13 mouse cellular contexts compared by ENCODE assay signal in genomic region chr13:102599602-102600001, GRCm38 (mm10).
A peak's percentile ranks its signal among the peaks of the same experiment; 100 is the strongest.
DNase-seq lines count a peak whose midpoint lies in the region; ATAC-seq and TF ChIP-seq lines count a peak whose summit lies in the region.
"Had no signal": no experiment of that assay in that cellular context is flagged by ENCODE, and none has a peak within 500 bp of the region (broad histone marks: within the 10 kb centered on the region; RNA-seq: fewer than 3 reads in every experiment).

No protein-coding gene starts in this region.

- TF ChIP-seq CTCF in hindbrain, postnatal 0 days (IDR thresholded peaks at IDR 0.05; ENCODE audit: low read depth), result no peak

- DNase-seq in hindbrain, embryonic 10.5 days (ENCODE audit: low spot score), result no peak
- peak; percentile 88 for DNase-seq in MN1 (ENCODE audit: low spot score)
- DNase-seq in hindbrain, postnatal 0 days (ENCODE audit: low spot score), result peak; percentile 1
- DNase-seq in frontal cortex, adult 2 months (ENCODE audit: extremely low spot score in 1 of 2, low spot score in 1 of 2), result no peak
- DNase-seq in layer of hippocampus, adult 11-12 months (ENCODE audit: low spot score), result no peak
- DNase-seq: adrenal gland, adult 2 months; B cell, adult 2 months; gastrocnemius, postnatal 25 days; lung, postnatal 14 days had no signal

- no peaks in the 10 kb centered on the region for H3K27me3 ChIP-seq in forebrain, embryonic 15.5 days
- no peaks in the 10 kb centered on the region for H3K27me3 ChIP-seq in forebrain, embryonic 13.5 days
- no peaks in the 10 kb centered on the region for H3K27me3 ChIP-seq in hindbrain, embryonic 13.5 days
- H3K27me3 ChIP-seq in hindbrain, embryonic 10.5 days (ENCODE audit: insufficient read depth, poor library complexity, severe bottlenecking), result no peaks in the 10 kb centered on the region
- H3K27me3 ChIP-seq in hindbrain, postnatal 0 days (ENCODE audit: insufficient read depth, low read length), result no peaks in the 10 kb centered on the region
- H3K27me3 ChIP-seq: liver, embryonic 12.5 days had no signal

- ATAC-seq in forebrain, embryonic 15.5 days (replicated peaks), result peak; percentile 53; the same call in 1 of the 2 replicates
- ATAC-seq in forebrain, embryonic 13.5 days, result no peak
- 0 out of 2 replicates have a peak, but pooled peaks have one; percentile 43 for ATAC-seq in hindbrain, embryonic 13.5 days (ENCODE audit: low FRiP score)
- no peak for ATAC-seq in hindbrain, postnatal 0 days
- ATAC-seq: liver, embryonic 12.5 days had no signal

- 56% methylated on average over 3 of the region's 3 CpGs for WGBS in forebrain, embryonic 15.5 days
- 67% methylated on average over 3 of the region's 3 CpGs for WGBS in forebrain, embryonic 13.5 days
- WGBS in hindbrain, embryonic 13.5 days, result 51% methylated on average over 3 of the region's 3 CpGs
- WGBS in hindbrain, embryonic 10.5 days, result 68% methylated on average over 3 of the region's 3 CpGs
- 40% methylated on average over 3 of the region's 3 CpGs for WGBS in hindbrain, postnatal 0 days

- H3K4me1 ChIP-seq in forebrain, embryonic 15.5 days, result no peaks in the 10 kb centered on the region
- no peaks in the 10 kb centered on the region for H3K4me1 ChIP-seq in forebrain, embryonic 13.5 days
- H3K4me1 ChIP-seq in hindbrain, embryonic 13.5 days (replicated peaks), result 0 out of 2 replicates have a peak, but pooled peaks cover 4% of the 10 kb centered on the region
- peaks cover 10% of the 10 kb centered on the region for H3K4me1 ChIP-seq in hindbrain, embryonic 10.5 days (replicated peaks)
- H3K4me1 ChIP-seq in hindbrain, postnatal 0 days (ENCODE audit: insufficient read depth, low read length), result no peaks in the 10 kb centered on the region
- H3K4me1 ChIP-seq: liver, embryonic 12.5 days had no signal

- H3K27ac ChIP-seq in forebrain, embryonic 15.5 days (replicated peaks), result no peak overlapping the region
- no peak overlapping the region for H3K27ac ChIP-seq in forebrain, embryonic 13.5 days
- H3K27ac ChIP-seq in hindbrain, embryonic 13.5 days, result no peak overlapping the region
- H3K27ac ChIP-seq in hindbrain, embryonic 10.5 days, result no peak overlapping the region
- H3K27ac ChIP-seq in hindbrain, postnatal 0 days, result no peak overlapping the region
- H3K27ac ChIP-seq: liver, embryonic 12.5 days had no signal

- H3K9ac ChIP-seq in forebrain, embryonic 15.5 days (replicated peaks), result no peak overlapping the region
- H3K9ac ChIP-seq in forebrain, embryonic 13.5 days, result no peak overlapping the region
- H3K9ac ChIP-seq in hindbrain, embryonic 13.5 days, result no peak overlapping the region
- no peak overlapping the region for H3K9ac ChIP-seq in hindbrain, postnatal 0 days (replicated peaks; ENCODE audit: low read length)
- H3K9ac ChIP-seq: liver, embryonic 12.5 days had no signal

- no peaks in the 10 kb centered on the region for H3K36me3 ChIP-seq in forebrain, embryonic 15.5 days
- H3K36me3 ChIP-seq in forebrain, embryonic 13.5 days (ENCODE audit: poor library complexity, severe bottlenecking), result no peaks in the 10 kb centered on the region
- H3K36me3 ChIP-seq in hindbrain, embryonic 13.5 days, result no peaks in the 10 kb centered on the region
- H3K36me3 ChIP-seq in hindbrain, embryonic 10.5 days, result no peaks in the 10 kb centered on the region
- H3K36me3 ChIP-seq in hindbrain, postnatal 0 days (ENCODE audit: insufficient read depth, low read length), result no peaks in the 10 kb centered on the region
- H3K36me3 ChIP-seq: liver, embryonic 12.5 days had no signal

- no peak overlapping the region for H3K4me3 ChIP-seq in forebrain, embryonic 15.5 days
- H3K4me3 ChIP-seq in forebrain, embryonic 13.5 days, result no peak overlapping the region
- no peak overlapping the region for H3K4me3 ChIP-seq in hindbrain, embryonic 13.5 days
- no peak overlapping the region for H3K4me3 ChIP-seq in hindbrain, embryonic 10.5 days
- no peak overlapping the region for H3K4me3 ChIP-seq in hindbrain, postnatal 0 days (ENCODE audit: low read length)
- H3K4me3 ChIP-seq: liver, embryonic 12.5 days had no signal

- H3K4me2 ChIP-seq in forebrain, embryonic 15.5 days (replicated peaks), result no peak overlapping the region
- H3K4me2 ChIP-seq in forebrain, embryonic 13.5 days, result no peak overlapping the region
- H3K4me2 ChIP-seq in hindbrain, embryonic 13.5 days, result no peak overlapping the region
- no peak overlapping the region for H3K4me2 ChIP-seq in hindbrain, postnatal 0 days (ENCODE audit: low read depth, low read length)
- H3K4me2 ChIP-seq: liver, embryonic 12.5 days had no signal

- H3K9me3 ChIP-seq in forebrain, embryonic 15.5 days, result no peaks in the 10 kb centered on the region
- H3K9me3 ChIP-seq in forebrain, embryonic 13.5 days (replicated peaks), result no peaks in the 10 kb centered on the region
- no peaks in the 10 kb centered on the region for H3K9me3 ChIP-seq in hindbrain, embryonic 13.5 days
- no peaks in the 10 kb centered on the region for H3K9me3 ChIP-seq in hindbrain, embryonic 10.5 days
- H3K9me3 ChIP-seq in hindbrain, postnatal 0 days (ENCODE audit: low read length), result no peaks in the 10 kb centered on the region
- H3K9me3 ChIP-seq: liver, embryonic 12.5 days had no signal

Comparison
In these comparisons a context has a peak if more than half of its experiments do, and no peak if none do; other contexts are left out.
1. ATAC-seq: peak in forebrain, embryonic 15.5 days (single experiment) and hindbrain, embryonic 13.5 days (single experiment); none in forebrain, embryonic 13.5 days (single experiment) and hindbrain, postnatal 0 days (single experiment).
2. DNase-seq: peak in MN1 (single experiment) and hindbrain, postnatal 0 days (single experiment); none in hindbrain, embryonic 10.5 days (single experiment), frontal cortex, adult 2 months (0 of 2) and layer of hippocampus, adult 11-12 months (single experiment).